Mouse (Mus musculus) adipose tissue, adult 10 weeks (tissue): ENCODE results near the gene Rps21. TPM values are rescaled to one million over a fixed set of nuclear protein-coding genes. Genes with fewer than 3 reads are reported as not detected.

Source experiments
- polyA plus RNA-seq: library from polyadenylated mRNA; stranded (reverse); fragments of 350-450 nt; fragmentation: Illumina TruSeq; extraction: RNeasy Lipid Tissue Mini Kit (QIAGEN cat#74804); gene quantifications from one replicate; pipeline ENCODE4 v1.2.3, GENCODE M21; 2014; ENCODE audit warnings: low read depth, low replicate concordance

Rps21 gene
- polyA plus RNA-seq, result 1,482 TPM

GRCm38 (mm10) chr2:180257001-180257521 lies at the start of gene Rps21:
TSS of gene Rps21 (plus strand) at chr2:180257377.

DNA sequence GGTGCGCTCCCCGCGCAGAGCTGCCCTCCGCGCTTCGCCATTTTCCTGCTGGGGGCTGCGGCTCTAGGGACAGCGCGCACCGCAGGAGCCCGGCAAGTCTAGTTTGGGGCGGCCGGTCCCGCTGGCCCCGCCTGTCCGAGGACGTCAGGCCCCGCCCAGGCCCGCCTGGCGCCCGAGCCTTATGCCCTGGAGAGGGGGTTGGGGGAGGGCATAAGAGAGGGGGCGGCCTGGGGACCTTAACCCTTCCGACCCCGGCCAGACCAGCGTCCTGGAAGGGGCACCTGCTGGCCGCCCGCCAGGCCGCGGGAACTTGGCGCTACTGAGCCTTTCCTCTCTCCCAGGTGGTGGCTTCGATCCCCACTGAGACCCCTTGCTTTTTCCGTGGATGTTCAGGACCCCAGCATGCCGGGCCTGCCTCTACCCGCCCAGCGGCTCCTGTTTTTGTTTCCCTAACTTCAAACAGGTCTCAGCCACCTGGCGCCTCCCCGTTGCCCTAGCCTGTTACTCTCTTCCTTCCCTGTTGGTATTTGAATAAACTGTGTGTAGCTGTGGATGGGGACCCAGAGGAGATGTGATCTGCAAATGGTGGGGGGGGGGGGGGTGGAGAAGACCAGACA lies 31.3 kb upstream of the Rps21 start, which contains the start of gene Lama5:
Gene Lama5, minus strand, starts transcription at position 98 of the 617 bp plus-strand sequence.

GRCm38 (mm10) chr2:180273394-180274244 lies 16.4 kb downstream of the Rps21 start, which contains the start of gene Cables2:
TSS of gene Cables2 (minus strand) at chr2:180273496.

GRCm38 (mm10) chr2:180289440-180290108 lies 32.4 kb downstream of the Rps21 start, which contains the start of gene Rbbp8nl:
TSS of gene Rbbp8nl (minus strand) at chr2:180289879.

Other genes with a start within 250 kb of the Rps21 start
- gene Lsm14b, start 232.4 kb upstream of the Rps21 start, polyA plus RNA-seq, result 49.7 TPM
- 304 TPM for gene Psma7, start 214.9 kb upstream of the Rps21 start, polyA plus RNA-seq
- 39.0 TPM for gene Ss18l1, start 214.9 kb upstream of the Rps21 start, polyA plus RNA-seq
- gene Mtg2, start 186.8 kb upstream of the Rps21 start, polyA plus RNA-seq, result 18.5 TPM
- gene Hrh3, start 152.9 kb upstream of the Rps21 start, polyA plus RNA-seq, result 1.1 TPM
- 72.2 TPM for gene Osbpl2, start 138.1 kb upstream of the Rps21 start, polyA plus RNA-seq
- gene Adrm1, start 85.9 kb upstream of the Rps21 start, polyA plus RNA-seq, result 99.2 TPM
- gene Lama5, start 31.5 kb upstream of the Rps21 start, polyA plus RNA-seq, result 42.4 TPM
- gene Cables2, start 16.1 kb downstream of the Rps21 start, polyA plus RNA-seq, result 24.2 TPM
- 2.6 TPM for gene Rbbp8nl, start 32.5 kb downstream of the Rps21 start, polyA plus RNA-seq
- 0.74 TPM for gene Gata5, start 77.3 kb downstream of the Rps21 start, polyA plus RNA-seq
- gene Slco4a1, start 198.9 kb downstream of the Rps21 start, polyA plus RNA-seq, result 20.9 TPM
- gene Ntsr1, start 242.6 kb downstream of the Rps21 start, polyA plus RNA-seq, result 10.6 TPM